Mouse (Mus musculus) intestine, postnatal 0 days (tissue): Measurements from ENCODE around the gene Eif4g3. TPM values are rescaled to one million over a fixed set of nuclear protein-coding genes. Genes with fewer than 3 reads are reported as not detected.
A peak's percentile ranks its signal among the peaks of the same experiment; 100 is the strongest.

ENCODE experiments used
- ATAC-seq: fragments of 200-750 bp; cut with Nextera tagmentation; 2 replicates; pipeline ENCODE4 v1.8.0; 2017; ENCODE audit warnings: mild to moderate bottlenecking, moderate TSS enrichment, moderate library complexity
- H3K27ac ChIP-seq: fragments of 300-500 bp; sonication (generic); 2 replicates; pipeline ENCODE4 v1.5.1; 2014; ENCODE audit warnings: mild to moderate bottlenecking, low read depth, low read length, moderate library complexity
- H3K27me3 ChIP-seq: fragments of 300-500 bp; sonication (generic); replicated peaks from 2 replicates; pipeline ENCODE4 v1.6.1; 2014; ENCODE audit warnings: low read length, mixed read lengths; ENCODE audit not compliant: control insufficient read depth, insufficient read depth
- H3K36me3 ChIP-seq: fragments of 300-500 bp; sonication (generic); 2 replicates; pipeline ENCODE4 v1.6.1; 2014; ENCODE audit warnings: mild to moderate bottlenecking, moderate library complexity; ENCODE audit not compliant: control insufficient read depth, insufficient read depth
- H3K4me1 ChIP-seq: fragments of 300-500 bp; sonication (generic); replicated peaks from 2 replicates; pipeline ENCODE4 v1.6.1; 2014; ENCODE audit warnings: antibody characterized with exemption, low read length, mixed read lengths; ENCODE audit not compliant: control insufficient read depth, insufficient read depth
- H3K4me2 ChIP-seq: fragments of 300-500 bp; sonication (generic); replicated peaks from 2 replicates; pipeline ENCODE4 v1.6.1; 2014; ENCODE audit warnings: low read depth, mild to moderate bottlenecking, moderate library complexity
- H3K4me3 ChIP-seq: fragments of 300-500 bp; sonication (generic); 2 replicates; pipeline ENCODE4 v1.5.1; 2014; ENCODE audit warnings: low read depth, low read length
- H3K9ac ChIP-seq: fragments of 300-500 bp; sonication (generic); 2 replicates; pipeline ENCODE4 v1.6.1; 2014; ENCODE audit warnings: mild to moderate bottlenecking, low read depth, low read length
- H3K9me3 ChIP-seq: fragments of 300-500 bp; sonication (generic); 2 replicates; pipeline ENCODE4 v1.6.1; 2016; ENCODE audit warnings: mixed run types; ENCODE audit not compliant: control insufficient read depth
- CTCF ChIP-seq: sonication (generic); IDR thresholded peaks from 2 replicates; pipeline ENCODE4 v1.5.1; 2016; ENCODE audit warnings: low read depth, mild to moderate bottlenecking, control low read depth, antibody characterized with exemption, moderate library complexity
- WGBS: fragments of 180-500 bp; shearing (Covaris S2); extraction: QIAGEN DNeasy Blood & Tissue Kit; methylation state at CpG from one replicate; pipeline ENCODE4 v1.1.7; 2014; 5-methylcytosine and 5-hydroxymethylcytosine counted together
- polyA plus RNA-seq: library from polyadenylated mRNA; unstranded; fragments of >200 nt; fragmentation: Nextera tagmentation; extraction: Ambion mirVana; gene quantifications from 2 replicates; pipeline ENCODE4 v1.2.1, GENCODE M21; 2015

The Eif4g3 gene
- polyA plus RNA-seq, 1 experiment from 2014 or later, result 11.9 TPM

DNA sequence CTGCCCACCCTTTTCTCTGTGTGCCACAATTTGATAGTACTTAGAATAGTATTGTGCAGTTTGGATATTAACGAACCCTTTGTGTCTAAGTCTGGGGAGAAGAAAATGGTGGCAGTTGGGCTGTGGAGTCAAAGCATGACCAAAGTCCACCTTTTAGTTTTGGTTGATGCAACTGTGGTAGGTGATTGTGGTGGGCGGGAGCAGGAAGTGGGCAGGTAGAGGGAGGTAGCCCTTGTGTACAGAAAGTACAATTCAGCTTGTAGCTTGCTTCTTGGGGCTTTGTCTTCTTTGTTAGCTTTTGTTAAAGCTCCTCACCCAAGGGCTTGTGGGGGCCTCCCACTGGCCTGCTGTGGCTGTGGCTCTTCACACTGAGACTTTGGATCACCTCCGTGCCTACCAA, 109.6 kb downstream of the Eif4g3 start:
- Histone ChIP-seq H3K4me1 (no peaks in the 10 kb centered on the region), H3K9ac (no peak overlapping the region), H3K27me3 (no peaks in the 10 kb centered on the region), H3K4me2 (no peak overlapping the region), H3K4me3 (no peak overlapping the region), H3K27ac (no peak overlapping the region), H3K9me3 (no peaks in the 10 kb centered on the region), H3K36me3 (peaks cover 65% of the 10 kb centered on the region)
- 65% methylated on average over 3 of the region's 3 CpGs for WGBS
- TF ChIP-seq CTCF, result no peak
- peak; percentile 53 for ATAC-seq

GRCm38 (mm10) chr4:138104967-138105366, 112.1 kb downstream of the Eif4g3 start:
- Histone ChIP-seq H3K4me2 (no peak overlapping the region), H3K27me3 (no peaks in the 10 kb centered on the region), H3K36me3 (peaks cover 77% of the 10 kb centered on the region), H3K4me1 (no peaks in the 10 kb centered on the region), H3K4me3 (no peak overlapping the region), H3K27ac (no peak overlapping the region), H3K9ac (no peak overlapping the region), H3K9me3 (no peaks in the 10 kb centered on the region)
- no peak for ATAC-seq
- WGBS, result 88% methylated on average over 3 of the region's 3 CpGs
- no peak for TF ChIP-seq CTCF

DNA sequence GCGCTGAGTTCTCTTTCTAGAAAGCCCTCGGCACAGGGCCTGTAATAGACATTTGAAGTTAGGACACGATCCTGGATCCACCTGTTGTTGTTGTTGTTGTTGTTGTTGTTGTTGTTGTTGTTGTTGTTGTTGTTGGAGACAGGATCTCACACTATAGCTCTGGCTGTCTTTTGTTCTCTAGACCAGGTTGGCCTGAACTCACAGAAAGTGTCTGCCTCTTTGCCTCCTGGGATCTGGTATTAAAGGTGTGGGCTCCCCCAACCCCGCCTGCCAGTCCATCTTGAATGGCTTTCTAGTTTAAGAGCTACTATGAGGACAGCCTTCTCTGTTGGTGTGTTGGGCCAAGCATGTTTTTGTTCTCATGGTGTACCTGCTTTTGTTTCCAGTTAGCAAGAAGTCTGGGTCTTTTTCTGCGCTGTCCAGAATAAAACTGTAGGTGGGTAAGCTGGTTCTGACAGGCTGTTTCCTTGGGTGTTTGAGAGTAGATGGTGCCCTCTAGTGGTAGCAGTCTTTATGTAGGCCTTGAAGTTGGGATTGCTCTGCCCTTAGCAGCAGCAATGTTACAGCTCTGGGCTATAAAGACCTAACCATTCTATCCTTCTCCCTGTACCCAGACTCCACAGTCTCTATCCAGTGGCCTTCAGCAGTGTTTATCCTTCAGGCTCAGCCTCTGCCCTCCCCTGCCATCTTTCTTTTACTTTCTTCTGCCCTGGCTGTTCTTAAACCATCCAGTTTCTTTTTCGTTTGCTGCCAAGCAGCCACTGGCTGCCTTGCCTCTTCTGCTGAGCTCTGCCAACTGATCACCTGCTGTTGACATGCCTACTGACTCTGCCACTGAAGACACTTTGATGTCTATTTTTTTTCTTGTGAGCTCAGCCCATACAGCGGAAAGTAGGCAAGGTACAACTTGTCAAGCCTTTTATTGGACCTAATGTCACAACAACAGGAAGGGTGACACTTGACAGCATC, 114.9 kb downstream of the Eif4g3 start:
- peak; percentile 90 for TF ChIP-seq CTCF
- no peak overlapping the region for H3K4me2 ChIP-seq
- no peaks in the 10 kb centered on the region for H3K9me3 ChIP-seq
- no peak overlapping the region for H3K9ac ChIP-seq
- 0 out of 2 replicates have a peak, but pooled peaks have one; percentile 38 for ATAC-seq
- no peak overlapping the region for H3K4me3 ChIP-seq
- H3K27me3 ChIP-seq, result no peaks in the 10 kb centered on the region
- H3K4me1 ChIP-seq, result no peaks in the 10 kb centered on the region
- WGBS, result 88% methylated on average over 7 of the region's 7 CpGs
- H3K36me3 ChIP-seq, result peaks cover 70% of the 10 kb centered on the region
- no peak overlapping the region for H3K27ac ChIP-seq

DNA sequence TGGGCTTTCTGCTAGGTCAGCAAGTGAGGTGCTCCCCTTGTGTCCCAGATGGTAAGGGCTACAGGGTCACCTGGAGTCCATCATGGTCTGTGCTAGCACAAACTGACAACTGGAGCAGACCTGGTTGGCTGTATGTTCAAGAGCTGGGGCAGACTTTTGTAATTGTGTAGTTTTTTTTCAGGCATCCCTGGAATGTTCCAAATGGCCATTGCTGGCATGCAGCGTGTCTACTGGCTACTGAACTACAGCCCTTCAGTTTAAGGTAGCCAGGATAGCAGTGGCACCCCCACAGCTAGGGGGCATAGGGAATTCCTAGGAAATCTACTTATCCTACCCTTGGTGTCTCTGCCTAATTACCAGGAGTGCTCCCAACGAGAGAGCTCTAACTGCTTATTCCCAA, 115.7 kb downstream of the Eif4g3 start:
- Histone ChIP-seq H3K4me1 (no peaks in the 10 kb centered on the region), H3K9me3 (no peaks in the 10 kb centered on the region), H3K4me3 (no peak overlapping the region), H3K27ac (no peak overlapping the region), H3K9ac (no peak overlapping the region), H3K4me2 (no peak overlapping the region), H3K27me3 (no peaks in the 10 kb centered on the region), H3K36me3 (peaks cover 63% of the 10 kb centered on the region)
- WGBS, result 81% methylated on average over 2 of the region's 2 CpGs
- no peak for ATAC-seq
- no peak for TF ChIP-seq CTCF

DNA sequence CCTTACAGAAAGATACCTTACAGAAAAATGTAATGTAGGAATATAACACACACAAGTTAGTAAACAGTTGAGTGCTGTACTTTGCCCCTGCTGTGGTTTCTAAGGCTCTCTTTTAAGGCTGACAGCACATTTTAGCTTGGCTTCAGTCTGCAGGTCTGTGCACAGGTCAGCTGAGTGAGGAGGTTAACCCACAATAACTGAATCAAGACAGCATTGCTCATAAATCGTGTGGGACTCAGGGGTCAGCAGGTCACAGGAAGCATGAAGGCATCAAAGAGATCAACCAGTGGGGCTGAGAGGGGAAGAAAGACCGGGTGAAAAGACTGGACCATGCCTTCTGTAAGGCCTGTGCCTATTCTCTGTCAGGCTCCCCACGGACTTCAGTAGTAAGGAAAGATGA, 116.5 kb downstream of the Eif4g3 start:
- H3K4me2 ChIP-seq, result no peak overlapping the region
- 61% methylated on average over 3 of the region's 3 CpGs for WGBS
- no peaks in the 10 kb centered on the region for H3K4me1 ChIP-seq
- H3K9ac ChIP-seq, result no peak overlapping the region
- no peaks in the 10 kb centered on the region for H3K9me3 ChIP-seq
- H3K27ac ChIP-seq, result no peak overlapping the region
- TF ChIP-seq CTCF, result no peak
- H3K36me3 ChIP-seq, result peaks cover 59% of the 10 kb centered on the region
- no peaks in the 10 kb centered on the region for H3K27me3 ChIP-seq
- no peak for ATAC-seq
- H3K4me3 ChIP-seq, result no peak overlapping the region

- no peak for ATAC-seq
- no peak for TF ChIP-seq CTCF
- H3K4me3 ChIP-seq, result no peak overlapping the region
Observed at GRCm38 (mm10) chr4:138111858-138112257, 119.0 kb downstream of the Eif4g3 start.

More at GRCm38 (mm10) chr4:138111858-138112257, 119.0 kb downstream of the Eif4g3 start:
- Histone ChIP-seq H3K9me3 (no peaks in the 10 kb centered on the region), H3K27me3 (no peaks in the 10 kb centered on the region), H3K36me3 (peaks cover 52% of the 10 kb centered on the region), H3K4me2 (no peak overlapping the region), H3K4me1 (no peaks in the 10 kb centered on the region), H3K27ac (no peak overlapping the region), H3K9ac (no peak overlapping the region)
- WGBS, result 79% methylated on average over 5 of the region's 5 CpGs
